Mouse (Mus musculus): ENCODE measurements at regions not wholly inside any gene's neighbourhood (a gene's known extent, or its start where the extent isn't known, plus 50 kb on each side); places are given as distances from the start of the nearest gene placed in this dataset.

- TF ChIP-seq CTCF (IDR thresholded peaks at IDR 0.05; ENCODE audit: extremely low read depth, insufficient read depth, insufficient read length, insufficient replicate concordance) (no peak), POLR2A (IDR thresholded peaks at IDR 0.05; ENCODE audit: low read depth, low read length) (no peak)
Observed at GRCm38 (mm10) chr4:101336811-101337210, 71.7 kb upstream of the Jak1 start.
